Mouse (Mus musculus) MEL (cell line): Measurements from ENCODE around the gene Fam43a.

Experiments
- BHLHE40 ChIP-seq: IDR thresholded peaks from 2 replicates; pipeline ENCODE4 v1.6.1; 2012; ENCODE audit warnings: low read depth, mild to moderate bottlenecking, inconsistent platforms, low read length, improper control_type of control experiment, borderline replicate concordance
- CTCF ChIP-seq, 3 experiments: IDR thresholded peaks in 2 of 3; conservative IDR thresholded peaks in 1 of 3; 2 replicates each; pipeline ENCODE4 v1.5.1; 2011 to 2012; ENCODE audit warnings: low read length in 3 of 3, low read depth in 2 of 3, mild to moderate bottlenecking in 2 of 3, improper control_type of control experiment in 1 of 3, inconsistent platforms in 1 of 3, mixed read lengths in 1 of 3, moderate library complexity in 1 of 3; ENCODE audit not compliant: control insufficient read depth in 1 of 3, insufficient read depth in 1 of 3, poor library complexity in 1 of 3, severe bottlenecking in 1 of 3
- GATA1 ChIP-seq: IDR thresholded peaks from 2 replicates; pipeline ENCODE4 v1.6.1; 2011; ENCODE audit warnings: low read depth, low read length, improper control_type of control experiment
- HCFC1 ChIP-seq: IDR thresholded peaks from 2 replicates; pipeline ENCODE4 v1.6.1; 2012; ENCODE audit warnings: low read depth, mild to moderate bottlenecking, inconsistent platforms, low read length, improper control_type of control experiment, moderate library complexity
- MAFK ChIP-seq: IDR thresholded peaks from 2 replicates; pipeline ENCODE4 v1.6.1; 2011; ENCODE audit warnings: low read depth, mild to moderate bottlenecking, low read length, improper control_type of control experiment, borderline replicate concordance
- POLR2AphosphoS2 ChIP-seq: IDR thresholded peaks from 2 replicates; pipeline ENCODE4 v1.6.1; 2011; ENCODE audit warnings: low read length, improper control_type of control experiment
- RCOR1 ChIP-seq: IDR thresholded peaks from 2 replicates; pipeline ENCODE4 v1.6.1; 2012; ENCODE audit warnings: low read depth, mild to moderate bottlenecking, inconsistent platforms, low read length, improper control_type of control experiment
- TAL1 ChIP-seq: IDR thresholded peaks from 2 replicates; pipeline ENCODE4 v1.6.1; 2012; ENCODE audit warnings: mild to moderate bottlenecking, inconsistent platforms, low read length, moderate library complexity, mixed read lengths
- ZC3H11A ChIP-seq: IDR thresholded peaks from 2 replicates; pipeline ENCODE4 v1.6.1; 2012; ENCODE audit warnings: low read depth, mild to moderate bottlenecking, inconsistent platforms, low read length, improper control_type of control experiment
- ZMIZ1 ChIP-seq: IDR thresholded peaks from 2 replicates; pipeline ENCODE4 v1.6.1; 2012; ENCODE audit warnings: low read depth, mild to moderate bottlenecking, inconsistent platforms, low read length, improper control_type of control experiment, moderate library complexity

DNA sequence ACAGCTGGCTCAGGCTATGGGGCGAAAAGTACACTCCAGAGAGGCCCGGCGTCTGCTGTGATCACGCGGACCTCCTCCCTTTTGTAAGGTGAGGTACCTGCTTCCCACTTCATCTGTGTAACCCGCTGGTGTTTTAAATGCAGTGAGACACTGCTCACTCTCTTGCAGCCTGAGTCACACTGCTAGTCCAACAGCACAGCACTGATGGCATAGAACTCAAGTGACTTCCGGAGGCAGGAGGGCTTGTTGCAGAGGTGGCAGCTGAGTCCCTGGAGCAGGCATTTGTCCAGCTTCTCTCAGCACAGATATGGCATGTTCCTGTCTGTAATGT, 5.2 kb downstream of the Fam43a start:
- TF ChIP-seq CTCF (IDR thresholded peaks at IDR 0.05 in 2 of 3, conservative IDR thresholded peaks at IDR 0.05 in 1 of 3; ENCODE audit: control insufficient read depth in 1 of 3, insufficient read depth in 1 of 3, low read depth in 2 of 3, low read length in 3 of 3, poor library complexity in 1 of 3, severe bottlenecking in 1 of 3) (no peak), TAL1 (no peak), MAFK (no peak), RCOR1 (no peak), ZMIZ1 (no peak), HCFC1 (no peak), BHLHE40 (no peak), ZC3H11A (no peak), POLR2AphosphoS2 (no peak), GATA1 (no peak)
